Mouse (Mus musculus) testis, postnatal 14 days (tissue): ENCODE data around the gene Ntm.

ENCODE experiments used
- DNase-seq: peaks from one replicate; pipeline ENCODE4 v3.0.0; 2021; ENCODE audit warnings: low spot score

Gene Ntm

GRCm38 (mm10) chr9:29884062-29884461, 78.9 kb downstream of the Ntm start:
- no peak for DNase-seq

GRCm38 (mm10) chr9:29881614-29882013, 81.3 kb downstream of the Ntm start:
- no peak for DNase-seq

DNA sequence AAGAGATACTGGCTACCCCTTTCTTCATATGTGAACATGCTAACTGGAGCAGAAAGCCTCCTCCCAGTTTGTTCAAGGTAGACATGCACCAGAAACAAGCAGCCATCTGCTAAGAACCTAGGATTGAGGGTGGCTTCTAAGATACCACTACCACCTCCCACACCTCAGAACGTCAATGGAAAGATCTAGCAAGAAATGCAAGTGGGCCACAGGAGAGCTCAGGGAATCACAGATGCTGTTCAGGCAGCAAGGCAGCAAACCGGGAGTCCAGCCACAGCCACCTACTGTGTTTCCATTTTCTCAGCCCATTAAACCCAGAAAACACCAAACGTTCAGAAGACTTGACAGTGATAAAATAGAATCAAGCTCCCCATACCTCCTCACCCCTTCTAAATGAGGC, 85.4 kb downstream of the Ntm start:
- DNase-seq, result no peak

DNA sequence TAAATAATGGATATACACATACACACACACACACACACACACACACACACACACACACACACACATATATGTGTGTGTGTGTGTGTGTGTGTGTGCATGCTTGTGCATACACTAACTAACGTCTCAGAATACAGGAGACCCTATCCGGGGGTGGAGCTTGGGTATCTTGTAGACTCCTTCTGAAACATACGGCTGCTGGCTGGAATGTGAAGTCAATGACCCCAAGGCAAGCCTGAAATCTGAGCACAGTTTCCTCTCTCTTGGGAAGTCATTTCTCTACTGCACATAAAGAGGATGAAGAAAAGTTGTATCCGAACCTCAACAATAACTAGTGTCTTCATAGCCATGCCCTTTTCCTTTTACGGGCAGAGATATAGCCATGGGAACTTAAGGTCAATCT, 95.2 kb downstream of the Ntm start:
- DNase-seq, result no peak

GRCm38 (mm10) chr9:29866824-29867223, 96.1 kb downstream of the Ntm start:
- no peak for DNase-seq

- no peak for DNase-seq
Observed at GRCm38 (mm10) chr9:29866101-29866500, 96.8 kb downstream of the Ntm start.

DNA sequence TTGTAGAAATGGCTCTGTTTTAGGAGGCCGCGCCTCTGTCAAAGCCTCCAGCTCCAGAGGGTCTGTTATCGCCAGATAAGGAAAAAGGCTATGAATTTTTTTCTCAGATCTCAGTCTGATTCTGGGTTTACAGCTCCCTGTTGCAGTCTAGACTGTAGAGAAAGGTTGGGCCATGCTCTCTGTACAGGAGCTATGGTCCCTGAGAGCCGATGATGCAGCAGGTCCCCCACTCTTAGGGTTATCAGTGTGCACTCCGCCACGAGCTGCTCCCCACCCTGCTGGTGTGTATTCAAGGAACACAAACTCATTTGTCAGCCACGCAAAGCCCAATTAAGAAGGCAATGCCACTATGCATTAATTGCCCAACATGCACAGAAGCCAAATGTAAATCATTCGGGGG, 97.4 kb downstream of the Ntm start:
- no peak for DNase-seq

DNA sequence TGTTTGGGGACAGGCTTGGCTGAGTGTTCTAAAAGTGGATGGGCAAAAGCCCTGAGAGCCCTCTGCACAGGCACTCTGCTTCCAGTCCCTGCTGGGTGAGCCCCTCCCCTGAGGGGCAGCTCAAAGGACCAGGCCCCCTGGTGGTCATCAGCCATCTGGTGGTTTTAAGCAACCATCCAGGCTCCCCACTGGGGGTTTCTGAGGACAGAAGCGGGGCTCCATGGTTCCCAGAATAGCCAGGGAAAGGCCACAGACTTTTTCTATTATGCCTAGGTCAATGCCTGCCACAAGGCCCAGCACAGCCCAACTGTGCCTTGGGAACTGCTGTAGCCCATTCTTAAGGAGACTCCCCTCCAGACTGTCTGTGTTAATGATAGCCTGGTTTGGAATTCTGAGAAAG, 98.1 kb downstream of the Ntm start:
- DNase-seq, result no peak

- no peak for DNase-seq
Observed at GRCm38 (mm10) chr9:29862408-29862807, 100.5 kb downstream of the Ntm start.

- no peak for DNase-seq
Observed at GRCm38 (mm10) chr9:29859256-29860048, 103.5 kb downstream of the Ntm start.

DNA sequence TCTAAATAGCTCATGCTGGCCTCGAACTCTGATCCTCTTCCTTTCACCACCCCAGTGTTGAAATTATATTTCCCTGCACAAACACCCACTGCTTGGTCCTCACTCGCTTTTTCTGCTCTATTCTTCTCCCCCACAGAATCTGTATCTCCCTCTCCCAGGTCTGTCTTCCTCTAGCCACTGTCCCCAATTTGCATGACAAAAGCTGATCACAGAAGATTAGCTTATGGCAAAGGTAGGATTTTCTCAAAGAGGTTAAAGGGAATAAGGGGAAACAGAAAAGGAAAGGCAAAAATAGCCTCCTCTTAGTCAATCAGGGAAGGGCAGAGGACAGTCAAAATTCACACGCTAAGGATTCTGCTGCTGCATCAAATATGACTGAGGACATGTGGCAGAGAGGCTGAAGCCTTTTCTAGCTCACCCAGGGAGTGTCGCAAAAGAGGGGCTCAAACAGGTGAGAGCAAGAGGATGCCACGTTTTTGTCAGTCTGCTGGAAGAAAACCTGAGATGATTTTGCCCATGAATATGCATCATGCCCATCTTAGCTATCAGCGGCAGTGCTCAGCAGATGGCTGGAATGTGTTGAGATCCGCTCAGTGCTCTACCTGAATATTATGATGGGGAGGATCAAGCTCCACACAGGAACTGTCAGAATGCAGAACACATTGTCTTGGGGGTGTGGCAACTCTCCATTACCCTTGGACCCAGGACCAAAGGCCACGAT, 114.0 kb downstream of the Ntm start:
- no peak for DNase-seq

- DNase-seq, result no peak
Observed at GRCm38 (mm10) chr9:29837344-29837743, 125.6 kb downstream of the Ntm start.

GRCm38 (mm10) chr9:29834911-29835310, 128.0 kb downstream of the Ntm start:
- no peak for DNase-seq

DNA sequence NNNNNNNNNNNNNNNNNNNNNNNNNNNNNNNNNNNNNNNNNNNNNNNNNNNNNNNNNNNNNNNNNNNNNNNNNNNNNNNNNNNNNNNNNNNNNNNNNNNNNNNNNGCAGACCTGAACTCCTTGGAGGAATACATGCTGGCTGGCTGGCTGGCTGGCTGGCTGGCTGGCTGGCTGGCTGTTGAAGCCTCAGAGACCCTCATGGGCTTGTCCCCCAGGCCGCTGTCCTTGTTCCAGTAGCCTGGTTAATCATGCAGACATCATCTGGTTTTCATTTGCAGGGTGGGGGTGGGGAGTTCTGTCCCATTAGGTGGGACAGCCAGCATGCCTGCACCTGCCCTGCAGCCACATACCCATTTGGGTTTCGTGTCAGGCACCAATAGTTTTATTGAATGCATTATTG, 129.2 kb downstream of the Ntm start:
- DNase-seq, result no peak

DNA sequence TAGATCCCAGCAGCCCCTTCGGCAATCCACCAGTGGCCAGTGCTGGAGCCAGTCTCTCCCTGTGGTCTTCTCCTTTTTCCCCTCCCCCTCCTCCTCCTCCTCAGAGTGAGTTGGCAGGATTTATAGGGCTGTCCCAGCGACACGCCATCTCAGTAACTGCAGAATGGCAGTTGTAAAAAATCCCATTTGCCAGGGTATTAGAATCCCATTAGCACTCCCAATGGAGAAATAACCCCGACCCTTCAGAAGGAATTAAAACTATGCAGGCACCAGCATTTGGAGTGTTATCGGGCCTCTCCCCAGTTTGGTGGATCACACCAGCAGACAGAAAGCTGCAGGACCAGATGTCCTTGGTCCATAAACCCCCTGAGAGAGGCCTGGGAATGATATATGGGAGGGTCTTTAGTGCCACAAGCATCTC, 135.7 kb downstream of the Ntm start:
- no peak for DNase-seq

- DNase-seq, result no peak
Observed at GRCm38 (mm10) chr9:29825236-29825635, 137.7 kb downstream of the Ntm start.

- DNase-seq, result no peak
Observed at GRCm38 (mm10) chr9:29823716-29824115, 139.2 kb downstream of the Ntm start.

DNA sequence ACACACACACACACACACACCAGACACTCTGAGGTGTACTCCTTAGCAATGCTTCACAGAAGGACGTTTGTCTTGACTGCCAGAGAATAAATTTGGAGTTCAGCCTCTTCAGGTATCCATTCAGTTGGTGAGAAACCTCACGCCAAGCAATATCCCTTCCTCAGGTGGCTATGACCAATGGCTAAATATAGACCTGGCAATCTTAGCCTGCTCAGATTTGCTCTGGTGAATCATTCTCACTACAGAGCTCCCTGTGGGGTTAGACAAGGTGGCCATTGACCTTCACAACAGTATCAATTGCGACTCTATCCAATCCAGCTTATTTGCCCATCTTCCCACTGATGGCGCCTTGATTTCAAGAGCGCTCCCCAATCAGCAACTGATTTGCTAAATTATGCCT, 150.3 kb downstream of the Ntm start:
- DNase-seq, result no peak

DNA sequence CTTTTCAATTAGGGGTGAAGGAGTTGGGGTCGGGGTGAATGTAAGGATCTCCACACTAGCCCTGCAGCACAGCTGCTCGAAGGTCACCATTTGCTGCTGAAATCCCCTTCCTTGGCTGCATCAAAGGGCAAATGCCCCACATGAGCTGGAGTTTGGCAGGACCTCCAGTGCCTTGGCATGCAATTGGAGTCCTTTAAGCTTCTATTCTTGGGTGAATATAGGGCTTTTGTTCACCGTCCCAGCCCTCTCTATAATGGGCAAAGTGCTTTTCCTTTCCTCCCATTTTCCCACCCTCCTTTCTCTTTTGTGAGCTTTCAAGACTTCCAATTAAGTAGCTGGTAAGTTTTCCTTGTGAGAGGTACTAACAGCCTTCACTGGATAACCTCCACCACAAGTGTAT, 156.2 kb downstream of the Ntm start:
- DNase-seq, result no peak

DNA sequence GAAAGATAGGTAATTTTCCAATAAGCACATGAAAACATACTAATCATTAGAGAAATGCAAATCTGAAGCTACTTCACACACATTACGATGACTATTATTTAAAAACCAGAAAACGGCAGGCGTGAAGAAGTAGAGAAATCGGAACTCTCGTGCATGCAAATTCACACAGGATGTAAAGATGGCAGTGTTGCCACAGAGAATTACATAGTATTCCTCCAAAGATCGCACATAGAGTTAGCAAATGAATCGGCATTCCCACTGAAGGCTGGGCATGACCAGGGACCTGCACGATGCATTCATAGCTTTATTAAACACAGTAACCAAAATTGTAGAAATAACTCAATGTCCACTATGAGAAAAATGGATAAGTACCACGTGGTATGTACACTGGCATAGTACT, 158.5 kb downstream of the Ntm start:
- no peak for DNase-seq

- DNase-seq, result no peak
Observed at GRCm38 (mm10) chr9:29803738-29804285, 159.1 kb downstream of the Ntm start.

GRCm38 (mm10) chr9:29802990-29803737, 159.8 kb downstream of the Ntm start:
- no peak for DNase-seq
